Mouse (Mus musculus) cerebellum, adult 2 months (tissue): Measurements from ENCODE around the gene Sdhd.

Source experiments
- CTCF ChIP-seq: fragments of 200-500 bp; IDR thresholded peaks from 2 replicates; pipeline ENCODE4 v1.5.1; 2011; ENCODE audit warnings: low read depth, mild to moderate bottlenecking, control low read depth, low read length, moderate library complexity, borderline replicate concordance; ENCODE audit not compliant: insufficient read depth
- POLR2A ChIP-seq: fragments of 200-500 bp; IDR thresholded peaks from 2 replicates; pipeline ENCODE4 v1.6.1; 2011; ENCODE audit warnings: low read length, control low read depth, borderline replicate concordance; ENCODE audit not compliant: insufficient read depth

DNA sequence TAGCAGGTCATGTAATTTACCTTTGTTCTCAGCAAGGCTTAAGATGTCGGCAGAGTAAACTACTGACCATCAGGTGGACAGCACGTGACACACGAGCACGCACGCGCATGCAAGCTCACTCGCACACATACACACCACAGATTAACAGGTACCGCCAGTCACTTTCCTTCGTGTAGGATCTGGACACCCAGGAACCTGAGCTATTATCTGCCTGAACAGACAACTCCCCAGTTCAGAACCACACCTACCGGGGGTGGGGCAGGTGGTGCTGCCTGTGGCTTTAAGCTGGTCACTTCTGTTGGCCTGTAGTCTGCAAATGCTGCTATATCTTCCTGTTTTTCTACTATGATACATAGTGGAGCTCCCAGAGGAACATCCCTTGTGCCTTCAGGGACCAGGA, 46.9 kb upstream of the Sdhd start:
- TF ChIP-seq CTCF (no peak), POLR2A (no peak)
